Mouse (Mus musculus) heart, embryonic 13.5 days (tissue): ENCODE results near the gene Tshz2. TPM values are rescaled to one million over a fixed set of nuclear protein-coding genes. Genes with fewer than 3 reads are reported as not detected.

Source experiments
- ATAC-seq: fragments of 200-750 bp; cut with Nextera tagmentation; 2 replicates; pipeline ENCODE4 v1.8.0; 2017; ENCODE audit warnings: moderate TSS enrichment; ENCODE audit not compliant: insufficient number of reproducible peaks, low FRiP score, low TSS enrichment; ENCODE audit errors: extremely low read depth
- H3K27ac ChIP-seq: fragments of 300-500 bp; sonication (generic); replicated peaks from 2 replicates; pipeline ENCODE4 v1.5.1; 2015; ENCODE audit warnings: moderate library complexity, mild to moderate bottlenecking, inconsistent platforms
- H3K27me3 ChIP-seq: fragments of 300-500 bp; sonication (generic); replicated peaks from 2 replicates; pipeline ENCODE4 v1.6.1; 2015; ENCODE audit warnings: mild to moderate bottlenecking, inconsistent platforms
- H3K36me3 ChIP-seq: fragments of 300-500 bp; sonication (generic); 2 replicates; pipeline ENCODE4 v1.6.1; 2015; ENCODE audit warnings: mild to moderate bottlenecking, inconsistent platforms
- H3K4me1 ChIP-seq: fragments of 300-500 bp; sonication (generic); 2 replicates; pipeline ENCODE4 v1.6.1; 2015; ENCODE audit warnings: inconsistent platforms
- H3K4me2 ChIP-seq: fragments of 300-500 bp; sonication (generic); 2 replicates; pipeline ENCODE4 v1.6.1; 2015; ENCODE audit warnings: inconsistent platforms, mild to moderate bottlenecking, moderate library complexity
- H3K4me3 ChIP-seq: fragments of 300-500 bp; sonication (generic); 2 replicates; pipeline ENCODE4 v1.5.1; 2015; ENCODE audit warnings: moderate library complexity, mild to moderate bottlenecking, inconsistent platforms
- H3K9ac ChIP-seq: fragments of 300-500 bp; sonication (generic); 2 replicates; pipeline ENCODE4 v1.6.1; 2015; ENCODE audit warnings: inconsistent platforms, mild to moderate bottlenecking, moderate library complexity
- H3K9me3 ChIP-seq: fragments of 300-500 bp; sonication (generic); 2 replicates; pipeline ENCODE4 v1.6.1; 2016; ENCODE audit warnings: inconsistent platforms
- WGBS: fragments of 180-500 bp; shearing (Covaris S2); methylation state at CpG from one replicate; pipeline ENCODE4 v1.1.7; 2015; ENCODE audit warnings: mixed read lengths; 5-methylcytosine and 5-hydroxymethylcytosine counted together
- polyA plus RNA-seq: library from polyadenylated mRNA; unstranded; fragments of >200 nt; fragmentation: Nextera tagmentation; extraction: Ambion mirVana; gene quantifications from 2 replicates; pipeline ENCODE4 v1.2.1, GENCODE M21; 2015

Tshz2 gene
- polyA plus RNA-seq, 1 experiment from 2014 or later, result 4.1 TPM

DNA sequence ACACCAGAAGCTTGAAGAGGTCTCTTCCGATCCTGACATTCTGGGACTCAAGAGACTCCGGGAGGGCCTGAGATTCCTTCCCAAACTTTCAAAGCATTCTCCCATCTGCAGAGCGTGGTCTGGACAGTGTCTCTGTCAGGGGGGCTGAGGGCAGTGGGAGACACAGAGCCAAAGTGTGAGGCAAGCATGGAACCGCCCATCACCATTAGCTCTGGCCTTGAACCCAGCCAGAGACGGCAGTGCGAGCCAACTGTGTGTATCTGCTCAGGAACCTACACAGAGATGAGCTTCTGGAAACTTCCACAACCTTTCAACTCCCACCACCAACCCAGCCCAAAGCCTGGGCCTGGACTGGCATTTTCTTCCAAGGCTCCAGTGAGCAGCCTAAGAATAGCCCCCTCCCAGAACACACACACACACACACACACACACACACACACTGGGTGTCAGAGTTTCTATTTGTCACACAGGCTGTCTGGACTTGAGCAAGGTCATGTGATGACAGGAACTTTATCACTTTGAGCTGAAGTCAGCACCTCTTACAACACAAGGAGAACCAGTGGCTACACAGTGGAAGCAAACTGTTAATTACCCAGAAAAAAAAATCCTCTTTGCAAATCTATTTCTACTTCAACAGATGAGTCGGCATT lies 67.2 kb downstream of the Tshz2 start:
- Histone ChIP-seq H3K4me2 (peak overlapping the region; percentile 55), H3K27me3 (peaks cover 13% of the 10 kb centered on the region; the same call in 1 of the 2 replicates), H3K4me3 (peak overlapping the region; percentile 27; the same call in 1 of the 2 replicates), H3K9me3 (no peaks in the 10 kb centered on the region), H3K9ac (0 out of 2 replicates have a peak overlapping the region, but pooled peaks have one; percentile 29), H3K27ac (peak overlapping the region; percentile 87), H3K36me3 (no peaks in the 10 kb centered on the region), H3K4me1 (peaks cover 49% of the 10 kb centered on the region)
- ATAC-seq, result peak; percentile 70
- 16% methylated on average over 7 of the region's 7 CpGs for WGBS

DNA sequence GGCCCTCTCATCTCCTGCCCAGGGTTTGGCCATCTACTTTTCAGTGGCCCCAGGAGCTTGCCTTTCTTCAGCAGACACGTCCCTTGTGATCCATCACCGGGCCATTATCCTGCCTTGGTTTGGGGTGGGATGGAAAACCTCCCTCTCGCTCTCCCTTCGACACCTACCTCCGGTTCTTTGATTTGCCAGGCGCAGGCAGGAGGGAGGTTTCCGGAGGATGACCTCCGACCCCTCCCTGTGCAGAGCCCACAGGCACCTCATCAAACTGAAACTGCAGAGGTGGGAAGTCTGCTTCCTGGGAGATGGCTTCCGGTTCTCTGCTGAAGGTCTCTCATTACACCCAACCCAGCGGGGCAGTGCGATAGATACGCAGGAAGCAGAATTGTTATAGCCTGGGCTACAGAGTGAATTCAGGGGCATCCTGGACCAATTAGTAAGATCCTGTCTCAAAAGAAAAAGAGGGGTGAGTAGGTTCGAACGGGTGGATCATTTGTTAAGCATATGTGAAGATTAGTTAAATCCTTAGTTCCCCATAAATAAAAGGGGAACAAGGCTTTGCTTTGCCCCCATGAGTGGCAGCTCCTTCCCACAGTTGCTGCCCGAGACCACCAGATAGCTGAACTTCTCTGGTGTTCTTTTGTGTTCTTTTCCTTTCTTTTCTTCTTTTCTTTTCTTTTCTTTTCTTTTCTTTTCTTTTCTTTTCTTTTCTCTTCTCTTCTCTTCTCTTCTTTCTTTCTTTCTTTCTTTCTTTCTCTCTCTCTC lies 70.1 kb downstream of the Tshz2 start:
- no peaks in the 10 kb centered on the region for H3K9me3 ChIP-seq
- H3K4me2 ChIP-seq, result no peak overlapping the region
- no peak overlapping the region for H3K9ac ChIP-seq
- WGBS, result 48% methylated on average over 15 of the region's 15 CpGs
- no peaks in the 10 kb centered on the region for H3K36me3 ChIP-seq
- no peak for ATAC-seq
- peaks cover 43% of the 10 kb centered on the region for H3K4me1 ChIP-seq
- H3K27me3 ChIP-seq, result peaks cover 13% of the 10 kb centered on the region; the same call in 1 of the 2 replicates
- H3K27ac ChIP-seq, result no peak overlapping the region
- H3K4me3 ChIP-seq, result no peak overlapping the region

DNA sequence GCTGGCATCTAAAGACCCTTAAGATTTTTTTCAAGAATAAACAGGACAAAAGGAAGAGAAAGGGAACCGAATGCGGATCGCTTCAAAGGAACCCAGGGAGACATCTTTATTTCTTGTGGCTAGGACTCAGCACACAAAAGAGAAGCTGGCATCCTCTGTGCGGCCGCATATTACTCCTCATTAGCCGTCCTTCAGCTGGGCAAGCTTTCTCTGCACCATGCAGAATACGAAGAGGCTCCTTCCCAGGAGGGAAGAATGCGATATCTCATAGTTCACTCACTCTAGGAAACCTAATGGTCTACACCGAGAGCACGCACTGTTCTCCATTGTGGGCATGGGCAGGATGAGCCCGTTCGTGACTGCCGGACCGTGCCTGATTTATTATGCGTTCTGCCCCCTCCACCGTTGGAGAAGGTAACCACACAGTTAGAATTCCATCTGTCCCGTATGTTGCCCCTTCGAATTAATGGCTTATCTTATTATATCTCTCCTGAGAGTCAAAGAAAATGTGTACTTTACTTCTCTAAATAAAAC lies 89.0 kb downstream of the Tshz2 start:
- Histone ChIP-seq H3K27ac (no peak overlapping the region), H3K9ac (no peak overlapping the region), H3K9me3 (no peaks in the 10 kb centered on the region), H3K4me1 (peaks cover 16% of the 10 kb centered on the region), H3K4me2 (no peak overlapping the region), H3K4me3 (no peak overlapping the region), H3K36me3 (no peaks in the 10 kb centered on the region), H3K27me3 (no peaks in the 10 kb centered on the region)
- whole genome bisulfite sequencing, result 82% methylated on average over 18 of the region's 18 CpGs
- no peak for ATAC-seq

DNA sequence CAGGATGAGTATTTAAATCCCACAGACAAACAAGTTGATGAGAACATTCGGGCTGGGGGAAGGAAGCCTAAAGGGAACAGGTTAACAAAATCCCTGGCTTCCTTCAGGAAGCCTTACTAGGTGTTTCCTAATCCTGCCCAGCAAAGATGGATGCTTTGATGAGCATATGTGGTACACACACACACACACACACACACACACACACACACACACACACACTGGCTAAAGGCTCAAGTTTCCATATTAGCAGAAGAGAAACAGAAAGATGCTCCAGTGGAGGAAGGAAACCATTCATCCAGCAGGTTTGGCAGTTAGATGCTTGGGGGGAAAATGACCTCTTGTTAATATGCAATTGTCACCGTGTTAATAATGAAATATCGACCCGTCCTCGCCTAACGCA lies 89.5 kb downstream of the Tshz2 start:
- no peaks in the 10 kb centered on the region for H3K9me3 ChIP-seq
- ATAC-seq, result no peak
- no peaks in the 10 kb centered on the region for H3K27me3 ChIP-seq
- no peaks in the 10 kb centered on the region for H3K36me3 ChIP-seq
- peaks cover 17% of the 10 kb centered on the region for H3K4me1 ChIP-seq
- H3K4me3 ChIP-seq, result no peak overlapping the region
- H3K4me2 ChIP-seq, result no peak overlapping the region
- H3K27ac ChIP-seq, result no peak overlapping the region
- WGBS, result 78% methylated on average over 6 of the region's 6 CpGs
- H3K9ac ChIP-seq, result no peak overlapping the region

DNA sequence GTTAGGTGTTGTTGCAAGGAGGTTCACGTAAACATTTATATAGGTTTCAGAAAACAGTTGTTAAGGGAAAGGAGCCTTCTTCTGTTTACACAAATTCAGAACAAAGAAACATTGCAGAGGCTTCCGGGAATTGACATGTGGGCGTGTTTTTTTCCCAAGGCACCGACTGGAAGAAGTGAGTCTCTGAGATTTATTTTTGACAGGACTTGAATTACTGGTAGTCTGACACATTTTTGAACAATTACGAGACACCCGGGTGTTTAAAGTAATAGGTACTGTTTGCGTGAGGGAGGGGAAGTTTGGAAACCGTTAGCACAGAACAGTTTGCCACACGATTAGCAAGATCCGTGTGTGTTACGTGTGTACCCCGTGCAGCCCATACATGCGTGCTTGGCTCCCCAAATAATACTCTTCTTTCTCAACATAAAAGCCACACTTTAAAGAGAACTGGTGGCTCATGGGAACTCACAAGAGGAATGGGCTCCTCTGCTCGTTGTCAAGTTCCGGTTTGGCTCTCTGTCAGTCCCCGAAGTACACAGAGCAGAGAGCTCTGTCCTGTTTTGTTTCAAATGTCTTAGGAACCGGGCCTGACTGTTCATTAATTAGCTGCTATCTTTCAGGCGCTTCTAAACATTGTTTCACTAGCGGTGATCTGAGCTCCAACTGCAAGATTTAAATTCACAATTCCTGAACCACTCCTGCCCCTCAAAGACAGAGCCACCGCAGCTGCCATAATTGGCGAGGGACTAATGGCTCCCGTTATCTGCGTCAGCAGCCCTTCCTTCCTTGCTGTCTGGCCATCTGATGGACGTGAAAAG lies 91.0 kb downstream of the Tshz2 start:
- Histone ChIP-seq H3K9ac (peak overlapping the region; percentile 37; the same call in 1 of the 2 replicates), H3K4me3 (0 out of 2 replicates have a peak overlapping the region, but pooled peaks have one; percentile 0), H3K27me3 (no peaks in the 10 kb centered on the region), H3K27ac (peak overlapping the region; percentile 81), H3K36me3 (no peaks in the 10 kb centered on the region), H3K4me2 (peak overlapping the region; percentile 55), H3K4me1 (peaks cover 32% of the 10 kb centered on the region), H3K9me3 (no peaks in the 10 kb centered on the region)
- no peak for ATAC-seq
- 36% methylated on average over 24 of the region's 24 CpGs for WGBS

DNA sequence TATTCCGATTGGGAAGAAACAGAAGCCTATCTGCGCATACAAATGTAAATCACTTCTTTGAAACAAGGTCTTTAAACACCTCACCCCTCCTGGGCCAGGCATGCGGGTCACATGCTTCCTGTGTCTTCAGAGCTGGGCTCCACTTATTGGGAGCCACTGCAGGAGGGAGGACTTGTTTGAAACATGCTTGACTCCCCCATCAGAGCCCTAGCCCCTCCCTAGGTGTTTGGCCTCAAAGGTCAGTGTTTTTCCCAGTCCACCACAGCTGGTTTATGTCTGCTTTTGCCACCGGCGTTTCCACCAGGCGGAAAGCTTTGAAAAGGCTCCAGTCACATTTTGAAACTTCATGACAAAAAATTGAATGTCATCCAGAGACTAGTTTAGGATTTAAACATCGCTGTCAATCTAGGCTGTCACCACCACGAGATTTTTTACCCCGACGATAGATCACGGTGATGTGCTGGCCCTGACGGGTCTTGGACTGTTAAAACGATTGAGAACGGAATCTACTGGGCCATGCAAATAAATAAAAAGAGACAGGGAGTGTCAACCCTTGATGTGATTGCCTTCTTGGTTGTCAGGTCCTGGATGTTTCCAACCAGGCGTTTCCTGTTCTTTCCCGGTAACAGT lies 96.0 kb downstream of the Tshz2 start:
- ATAC-seq, result no peak
- H3K4me1 ChIP-seq, result peaks cover 54% of the 10 kb centered on the region
- no peak overlapping the region for H3K4me2 ChIP-seq
- H3K9me3 ChIP-seq, result no peaks in the 10 kb centered on the region
- H3K9ac ChIP-seq, result no peak overlapping the region
- H3K27ac ChIP-seq, result peak overlapping the region; percentile 28; the same call in 1 of the 2 replicates
- H3K4me3 ChIP-seq, result no peak overlapping the region
- no peaks in the 10 kb centered on the region for H3K36me3 ChIP-seq
- 65% methylated on average over 16 of the region's 16 CpGs for WGBS
- H3K27me3 ChIP-seq, result no peaks in the 10 kb centered on the region

DNA sequence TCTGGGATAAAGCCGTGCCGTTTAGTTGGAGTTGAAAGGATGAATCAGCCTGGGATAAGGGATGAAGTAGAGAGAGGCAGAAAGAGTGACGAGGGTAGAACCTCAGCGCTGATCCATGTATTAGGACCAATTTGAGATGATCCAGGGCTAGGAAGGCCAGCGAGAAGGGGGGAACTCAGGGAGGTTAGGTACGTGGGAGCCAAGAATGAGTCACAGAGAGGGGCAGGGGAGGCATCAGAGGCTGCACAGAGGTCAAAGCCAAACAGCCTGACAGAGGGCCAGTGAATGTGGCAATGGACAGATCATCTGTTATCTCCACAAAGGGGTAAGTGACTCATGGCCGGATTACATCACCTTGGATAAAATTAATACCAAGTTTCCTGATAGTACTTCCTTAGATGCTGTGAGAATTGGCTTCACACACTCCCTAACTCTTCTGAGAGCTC lies 97.8 kb downstream of the Tshz2 start:
- H3K9me3 ChIP-seq, result no peaks in the 10 kb centered on the region
- no peak for ATAC-seq
- H3K27ac ChIP-seq, result 0 out of 2 replicates have a peak overlapping the region, but pooled peaks have one; percentile 13
- H3K9ac ChIP-seq, result no peak overlapping the region
- H3K36me3 ChIP-seq, result no peaks in the 10 kb centered on the region
- 48% methylated on average over 7 of the region's 7 CpGs for WGBS
- peaks cover 45% of the 10 kb centered on the region for H3K4me1 ChIP-seq
- H3K4me2 ChIP-seq, result no peak overlapping the region
- no peaks in the 10 kb centered on the region for H3K27me3 ChIP-seq
- H3K4me3 ChIP-seq, result no peak overlapping the region

DNA sequence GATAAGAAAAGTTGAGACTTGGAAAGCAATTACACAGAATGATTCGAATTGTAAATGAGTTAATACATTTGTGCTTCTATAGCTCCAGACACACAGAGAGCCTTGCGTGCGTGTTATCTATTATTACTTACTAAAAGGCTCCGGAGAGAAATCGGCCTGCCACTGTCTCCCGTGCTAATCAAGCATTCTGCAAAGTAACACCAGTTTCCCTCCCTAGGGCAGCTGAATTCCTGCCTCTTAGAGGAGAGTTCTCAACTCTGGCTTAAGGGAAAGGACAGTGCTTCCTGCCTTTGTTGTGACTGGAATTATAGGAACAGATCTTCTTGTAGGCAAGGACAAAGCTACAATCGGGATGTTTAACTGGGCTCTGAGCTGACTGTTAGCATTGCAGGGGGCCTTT lies 101.2 kb downstream of the Tshz2 start:
- no peak overlapping the region for H3K9ac ChIP-seq
- no peaks in the 10 kb centered on the region for H3K27me3 ChIP-seq
- no peaks in the 10 kb centered on the region for H3K36me3 ChIP-seq
- no peaks in the 10 kb centered on the region for H3K9me3 ChIP-seq
- no peak overlapping the region for H3K4me2 ChIP-seq
- 61% methylated on average over 7 of the region's 7 CpGs for WGBS
- no peak for ATAC-seq
- H3K4me1 ChIP-seq, result peaks cover 34% of the 10 kb centered on the region
- H3K27ac ChIP-seq, result peak overlapping the region; percentile 44
- no peak overlapping the region for H3K4me3 ChIP-seq

DNA sequence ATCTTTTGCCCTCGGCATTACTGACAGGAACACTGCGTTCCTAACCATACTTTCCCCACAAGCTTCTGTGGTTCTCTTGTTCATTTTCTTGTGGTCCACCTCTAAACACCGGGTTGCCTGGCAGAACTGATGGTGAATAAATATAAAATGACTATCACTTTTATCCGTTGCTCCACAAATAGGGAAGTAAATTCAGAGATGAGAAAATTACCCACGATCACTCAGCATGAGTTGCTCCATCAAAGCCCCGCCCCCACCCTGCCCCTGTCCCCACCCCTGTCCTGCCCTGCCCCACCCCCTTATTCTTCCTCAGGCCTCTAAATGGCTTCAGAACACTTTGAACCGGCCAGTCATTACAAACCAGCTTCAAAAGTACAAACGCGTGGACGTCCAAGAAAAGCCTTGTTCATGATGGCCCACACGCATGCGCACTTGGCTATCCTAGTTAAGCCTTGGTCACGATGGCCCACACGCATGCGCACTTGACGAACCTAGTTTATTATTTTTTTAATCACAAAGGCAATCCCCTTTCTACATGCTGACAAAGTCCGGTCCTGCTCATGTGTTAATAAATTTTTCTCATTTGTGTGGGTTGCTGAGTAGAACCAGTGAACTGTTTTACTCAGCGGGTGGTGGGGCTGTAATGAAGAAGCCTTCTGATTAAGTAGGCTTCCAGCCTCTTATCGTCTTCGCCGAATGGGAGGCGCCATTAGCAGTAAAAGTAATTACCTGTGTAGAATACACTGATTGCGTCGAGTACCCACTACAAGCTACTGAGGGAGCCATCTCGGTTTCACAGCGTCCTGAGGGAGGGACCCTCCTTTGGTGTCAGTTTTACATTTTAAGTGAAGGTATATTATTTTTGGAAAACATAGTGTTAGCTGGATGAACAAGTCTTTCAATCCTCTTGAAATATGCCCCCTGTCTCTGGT lies 102.9 kb downstream of the Tshz2 start:
- Histone ChIP-seq H3K4me2 (0 out of 2 replicates have a peak overlapping the region, but pooled peaks have one; percentile 9), H3K4me1 (peaks cover 18% of the 10 kb centered on the region), H3K36me3 (no peaks in the 10 kb centered on the region), H3K9me3 (no peaks in the 10 kb centered on the region), H3K9ac (no peak overlapping the region), H3K27ac (no peak overlapping the region), H3K27me3 (no peaks in the 10 kb centered on the region), H3K4me3 (no peak overlapping the region)
- ATAC-seq, result no peak
- WGBS, result 83% methylated on average over 26 of the region's 26 CpGs

DNA sequence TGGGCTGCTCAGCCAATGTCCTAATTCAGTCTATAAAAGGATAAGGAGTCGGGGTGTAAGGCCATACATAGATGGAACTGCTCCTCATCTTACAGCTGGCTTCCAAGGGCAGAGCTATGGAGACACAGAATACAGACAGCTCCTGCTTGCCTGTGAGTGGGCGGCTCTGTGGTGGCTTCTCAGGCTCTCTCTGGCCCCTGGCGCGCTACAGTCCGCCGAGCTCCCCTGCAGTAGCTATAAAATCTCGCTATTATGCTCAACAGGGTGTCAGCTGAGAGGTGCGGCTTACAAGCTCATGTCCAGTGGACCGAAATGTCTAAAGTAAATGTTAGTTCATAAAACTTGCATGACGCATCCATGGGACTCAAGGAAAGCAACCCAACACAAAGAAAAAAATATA lies 108.2 kb downstream of the Tshz2 start:
- no peak for ATAC-seq
- Histone ChIP-seq H3K4me1 (peaks cover 7% of the 10 kb centered on the region; the same call in 1 of the 2 replicates), H3K9ac (no peak overlapping the region), H3K36me3 (no peaks in the 10 kb centered on the region), H3K27me3 (no peaks in the 10 kb centered on the region), H3K4me3 (no peak overlapping the region), H3K27ac (no peak overlapping the region), H3K4me2 (no peak overlapping the region), H3K9me3 (no peaks in the 10 kb centered on the region)
- 75% methylated on average over 10 of the region's 10 CpGs for WGBS
